Mouse (Mus musculus) natural killer cell, adult 2 months (primary cell): ENCODE measurements around the gene Hsf4.
A peak's percentile ranks its signal among the peaks of the same experiment; 100 is the strongest.

Experiments
- DNase-seq, 2 experiments: peaks; one replicate each; pipeline ENCODE4 v3.0.0; 2022; ENCODE audit warnings: low spot score in 2 of 2

Gene Hsf4

GRCm38 (mm10) chr8:105305211-105306145 is 35.9 kb downstream of the Hsf4 start, which contains the start of gene Elmo3:
Gene Elmo3 (plus strand): TSS chr8:105305601.
- peak in 1 of 2 experiments; percentile 27 for DNase-seq

GRCm38 (mm10) chr8:105306146-105306691 is 36.6 kb downstream of the Hsf4 start:
- DNase-seq = no peak

- no peak for DNase-seq
These were observed 38.1 kb downstream of the Hsf4 start for GRCm38 (mm10) chr8:105307670-105308069.

- no peak for DNase-seq
These were observed 38.8 kb downstream of the Hsf4 start for GRCm38 (mm10) chr8:105308428-105308827.

GRCm38 (mm10) chr8:105309142-105309847 is 39.7 kb downstream of the Hsf4 start:
- DNase-seq = no peak

GRCm38 (mm10) chr8:105310118-105310517 is 40.5 kb downstream of the Hsf4 start:
- no peak for DNase-seq

- no peak for DNase-seq
These were observed 42.1 kb downstream of the Hsf4 start for GRCm38 (mm10) chr8:105311718-105312117.

GRCm38 (mm10) chr8:105312891-105313481 is 43.4 kb downstream of the Hsf4 start:
- DNase-seq = no peak

- DNase-seq = no peak
These were observed 44.2 kb downstream of the Hsf4 start for GRCm38 (mm10) chr8:105313622-105314402.

- DNase-seq = no peak
These were observed 45.6 kb downstream of the Hsf4 start for GRCm38 (mm10) chr8:105315073-105315769.

GRCm38 (mm10) chr8:105317941-105318340 is 48.3 kb downstream of the Hsf4 start:
- no peak for DNase-seq

GRCm38 (mm10) chr8:105318662-105319190 is 49.1 kb downstream of the Hsf4 start:
- no peak for DNase-seq

GRCm38 (mm10) chr8:105323183-105323582 is 53.6 kb downstream of the Hsf4 start:
- DNase-seq = no peak
